Mouse (Mus musculus): Measurements from ENCODE around the gene Npvf.

The Npvf gene

DNA sequence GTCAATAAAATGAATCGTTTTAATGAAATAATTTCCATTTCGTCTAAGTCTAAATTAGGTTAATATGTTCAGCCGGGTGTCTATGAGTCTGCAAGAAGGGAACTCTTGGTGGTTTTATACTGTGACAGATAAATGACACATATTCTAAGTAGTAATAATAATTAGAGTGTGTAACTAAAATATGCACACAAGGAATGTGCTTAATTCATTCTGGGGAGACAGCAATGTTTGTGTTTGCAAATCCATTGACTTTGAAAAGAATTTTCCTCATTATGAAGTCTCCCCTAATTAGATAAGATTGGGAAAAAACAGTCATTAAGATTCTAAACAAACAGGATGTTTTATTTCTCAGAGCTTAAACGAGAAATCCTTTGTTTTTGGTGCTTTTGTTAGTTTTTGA, at the start of gene Npvf:
TSS of gene Npvf (minus strand) at position 84 of the 400 bp plus-strand sequence.
- DNase-seq: no peak

GRCm38 (mm10) chr6:50689121-50689815, 35.0 kb upstream of the Npvf start:
- DNase-seq: no peak

DNA sequence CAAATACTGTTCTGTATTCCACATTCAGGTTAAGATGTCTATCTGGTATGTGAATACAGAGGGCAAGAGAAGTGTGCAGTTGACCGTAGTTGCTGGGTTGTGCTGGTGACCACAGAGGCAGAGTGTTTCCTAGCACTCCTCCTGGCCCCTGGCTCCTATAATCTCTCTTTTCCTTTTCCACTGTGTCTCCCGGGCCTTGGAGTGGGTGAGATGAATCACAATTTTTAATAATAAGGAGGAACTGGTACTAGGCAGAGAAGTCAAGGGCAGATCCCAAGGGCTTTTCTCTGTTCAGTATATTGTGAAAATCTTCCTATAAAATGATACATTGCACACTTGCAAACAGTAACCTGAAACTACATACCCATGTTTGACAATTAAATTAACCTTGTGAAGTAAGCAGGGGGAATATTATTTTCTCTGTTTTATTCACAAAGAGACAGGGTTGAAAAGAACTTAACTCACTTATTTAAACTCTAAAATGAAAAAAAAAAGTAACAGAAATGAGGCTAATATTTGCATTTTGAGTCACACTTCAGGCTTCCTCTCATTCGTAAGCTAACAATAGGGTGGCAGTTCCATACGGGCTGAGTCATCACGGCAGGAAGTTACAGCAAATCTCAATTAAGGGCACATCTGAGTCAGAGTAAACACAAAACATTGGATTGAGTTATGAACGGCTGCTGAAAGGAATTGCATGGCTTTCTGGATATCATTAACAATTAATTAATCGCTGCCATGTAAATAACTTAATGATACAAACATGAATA, 30.6 kb upstream of the Npvf start:
- peak; percentile 26 for DNase-seq

- no peak for DNase-seq
Measured at GRCm38 (mm10) chr6:50681491-50681890, 27.3 kb upstream of the Npvf start.

GRCm38 (mm10) chr6:50680224-50681215, 26.3 kb upstream of the Npvf start:
- peak; percentile 22 for DNase-seq

DNA sequence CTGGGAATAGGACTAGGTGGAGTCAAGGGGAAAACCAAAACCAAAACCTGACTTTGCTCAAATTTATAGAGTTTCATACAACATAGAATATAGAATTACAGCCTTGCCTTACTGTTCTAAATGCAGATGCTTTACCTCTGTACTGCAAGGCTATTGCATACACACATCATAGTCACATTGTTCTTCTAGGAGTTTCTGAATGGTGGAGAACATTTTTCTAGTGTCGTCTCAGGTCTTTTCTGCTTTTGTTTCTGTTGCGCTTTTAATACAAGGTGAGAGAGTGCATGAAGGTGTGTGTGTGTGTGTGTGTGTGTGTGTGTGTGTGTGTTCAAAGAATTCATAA, 25.2 kb upstream of the Npvf start:
- no peak for DNase-seq

- DNase-seq: peak; percentile 79
Measured at GRCm38 (mm10) chr6:50678826-50679485, 24.7 kb upstream of the Npvf start.

DNA sequence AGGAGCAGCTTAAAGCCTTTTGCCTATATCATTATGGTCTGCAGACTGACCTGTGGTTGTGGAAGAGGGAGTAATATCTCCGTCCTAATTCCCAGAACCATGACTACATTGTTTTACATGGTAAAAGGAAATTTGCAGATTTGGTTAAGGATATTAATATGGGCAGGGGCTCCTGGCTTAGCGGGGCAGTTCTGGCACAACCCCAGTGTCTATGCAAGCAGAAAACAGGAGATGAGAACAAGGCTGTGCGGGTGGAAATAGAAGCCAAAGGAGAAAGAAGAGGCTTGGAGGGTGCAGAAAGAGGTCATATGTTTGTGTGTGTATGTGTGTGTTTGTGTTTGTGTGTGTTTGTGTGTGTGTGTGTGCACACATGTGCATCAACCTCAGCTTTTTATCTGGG, 17.0 kb upstream of the Npvf start:
- no peak for DNase-seq

GRCm38 (mm10) chr6:50666937-50667336, 12.7 kb upstream of the Npvf start:
- no peak for DNase-seq

DNA sequence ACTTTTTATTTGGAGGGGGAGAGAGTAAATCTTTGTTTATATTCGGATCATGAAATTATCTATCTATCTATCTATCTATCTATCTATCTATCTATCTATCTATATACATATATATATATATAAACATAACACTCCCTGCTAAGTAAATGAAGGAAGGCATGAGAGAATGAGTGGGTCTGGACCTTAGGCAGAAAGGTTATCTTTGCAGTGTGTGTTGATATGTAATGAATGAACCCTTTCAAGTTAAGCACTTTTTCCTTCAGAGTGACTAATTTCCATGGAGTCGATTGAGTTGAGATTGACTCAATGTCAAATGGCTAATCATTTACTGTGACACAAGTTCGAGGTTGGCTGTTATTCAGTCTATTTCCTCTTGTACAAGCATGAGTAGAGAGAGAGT, 10.8 kb upstream of the Npvf start:
- DNase-seq: no peak

GRCm38 (mm10) chr6:50664193-50664592, 10.0 kb upstream of the Npvf start:
- DNase-seq: no peak

GRCm38 (mm10) chr6:50662925-50663583, 8.8 kb upstream of the Npvf start:
- DNase-seq: peak; percentile 29

DNA sequence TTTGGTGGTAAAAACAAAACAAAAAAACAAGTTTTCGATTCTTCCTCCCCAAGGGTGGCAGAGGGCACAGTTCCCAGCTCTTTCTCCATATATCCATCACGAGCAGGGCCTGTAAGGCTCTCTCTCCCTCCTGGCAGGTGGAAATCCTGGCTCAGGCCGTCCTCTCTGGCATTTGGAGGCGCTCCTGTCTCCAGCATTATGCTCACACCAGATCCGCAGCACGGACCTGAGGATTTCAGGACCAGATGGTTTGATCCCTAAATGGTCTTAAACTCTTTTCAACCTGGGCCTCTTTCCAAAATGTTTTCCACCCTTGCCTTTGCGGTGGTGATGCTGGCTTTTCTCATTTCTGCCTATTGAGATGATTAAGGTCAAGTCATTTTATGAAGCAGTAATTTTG, 7.5 kb upstream of the Npvf start:
- DNase-seq: no peak

- no peak for DNase-seq
Measured at GRCm38 (mm10) chr6:50658466-50658865, 4.2 kb upstream of the Npvf start.

DNA sequence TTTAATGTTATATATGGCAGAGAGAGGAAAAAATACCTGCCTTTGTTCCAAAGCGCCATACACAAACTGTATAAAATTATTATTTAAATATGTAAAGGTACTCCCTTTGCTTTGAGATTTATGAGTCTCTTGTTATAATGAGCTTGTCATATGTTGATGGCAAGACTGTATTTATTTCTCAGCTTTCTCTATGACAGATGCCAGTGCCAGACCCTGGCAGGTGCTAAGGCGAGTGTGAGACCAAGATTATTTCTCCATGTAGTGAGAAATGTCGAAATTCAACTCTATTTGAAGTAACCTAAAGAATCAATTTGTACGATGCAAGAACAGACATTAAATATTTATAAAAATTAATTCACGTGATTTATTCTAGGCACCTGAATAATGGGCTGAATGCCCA, 3.8 kb upstream of the Npvf start:
- DNase-seq: no peak

GRCm38 (mm10) chr6:50656426-50656825, 2.2 kb upstream of the Npvf start:
- no peak for DNase-seq

DNA sequence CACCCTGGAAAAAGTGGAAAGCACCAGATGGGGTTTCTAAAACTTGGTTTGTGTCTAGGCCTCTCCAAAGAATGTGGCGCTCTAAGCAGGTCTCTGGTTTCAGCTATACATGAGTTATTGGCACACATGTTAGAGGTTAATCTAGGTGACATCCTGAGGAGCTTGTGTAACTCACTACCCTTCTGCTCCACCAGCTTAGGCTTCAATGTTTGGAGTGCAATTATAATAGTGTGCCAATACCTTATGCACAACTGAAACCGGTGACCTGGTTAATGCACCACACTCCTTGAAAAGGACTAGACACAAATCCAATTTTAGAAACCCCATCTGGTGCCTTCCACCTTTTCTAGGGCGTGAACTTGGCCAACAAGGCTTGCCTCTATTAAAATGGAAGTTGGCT, 1.7 kb upstream of the Npvf start:
- DNase-seq: no peak

DNA sequence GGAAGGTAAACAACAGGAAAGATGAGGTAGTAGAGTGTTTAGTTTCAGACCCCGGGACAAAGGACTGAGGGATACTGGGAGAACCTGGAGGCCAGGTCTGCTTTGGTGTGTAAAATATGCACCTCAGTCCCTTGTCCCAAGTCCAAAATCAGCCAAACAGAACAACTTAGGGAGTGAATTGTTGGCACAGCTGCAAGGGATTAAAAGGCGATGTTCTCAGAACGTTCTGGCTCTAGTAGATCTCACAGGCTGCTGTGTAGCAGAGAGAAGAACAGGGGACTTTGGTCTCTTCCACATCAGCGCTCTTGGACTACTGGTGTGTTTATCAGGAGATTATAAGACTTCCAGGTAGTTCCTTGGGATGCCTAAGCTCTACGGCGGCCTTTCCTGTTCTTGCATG, 6.6 kb downstream of the Npvf start:
- peak; percentile 73 for DNase-seq

DNA sequence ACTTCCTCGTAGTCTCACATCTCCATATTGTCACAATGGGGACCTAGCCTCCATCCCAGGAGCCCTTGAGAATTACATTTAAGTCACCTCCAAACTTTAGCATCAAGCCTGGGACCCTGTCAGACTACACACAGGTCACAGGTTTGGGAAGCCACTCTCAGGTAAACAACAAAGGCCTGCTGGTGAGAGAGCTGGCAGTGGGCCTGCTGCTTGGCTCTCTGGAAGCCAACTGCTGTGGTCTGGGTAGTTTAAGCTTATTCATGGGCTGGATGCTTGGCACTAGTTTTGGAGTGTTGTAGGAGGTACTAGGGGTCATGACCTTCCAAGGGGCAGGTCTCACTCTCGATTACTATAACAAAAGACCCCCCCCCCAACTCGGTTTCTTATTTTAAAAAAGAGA, 7.6 kb downstream of the Npvf start:
- DNase-seq: no peak

GRCm38 (mm10) chr6:50644701-50645100, 9.5 kb downstream of the Npvf start:
- peak; percentile 55 for DNase-seq

- DNase-seq: no peak
Measured at GRCm38 (mm10) chr6:50641898-50642297, 12.3 kb downstream of the Npvf start.

DNA sequence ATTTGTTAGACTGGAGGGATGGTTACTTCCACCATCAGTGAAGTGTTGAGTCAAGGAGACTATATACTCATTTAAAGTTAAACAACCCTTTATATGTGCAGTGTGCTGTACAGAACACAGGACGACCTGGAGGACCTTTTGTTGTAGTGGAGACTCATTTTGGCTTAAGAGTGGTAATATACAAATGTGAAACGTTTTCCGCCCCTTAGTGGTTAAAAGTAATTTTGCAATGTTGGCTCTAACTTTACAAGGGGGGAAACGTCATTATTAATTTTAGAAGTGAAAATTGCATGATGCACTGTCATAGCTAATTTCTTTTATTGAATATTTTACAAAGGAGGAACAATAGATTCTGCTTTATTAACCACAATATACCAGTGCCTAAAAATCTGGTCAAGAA, 13.9 kb downstream of the Npvf start:
- DNase-seq: no peak
